Mouse (Mus musculus) ES-E14 (cell line): ENCODE measurements around the gene Tbxas1. TPM values are rescaled to one million over a fixed set of nuclear protein-coding genes. Genes with fewer than 3 reads are reported as not detected.
A peak's percentile ranks its signal among the peaks of the same experiment; 100 is the strongest.

ENCODE experiments used
- DNase-seq: peaks from one replicate; pipeline ENCODE4 v3.0.0-alpha.2; 2013; ENCODE audit warnings: low read depth, low spot score
- H3K27ac ChIP-seq: 2 replicates; pipeline ENCODE4 v1.5.1; 2012; ENCODE audit warnings: low read depth, mild to moderate bottlenecking, low read length, moderate library complexity, mixed read lengths; ENCODE audit not compliant: poor library complexity, insufficient read depth, severe bottlenecking
- H3K36me3 ChIP-seq: 2 replicates; pipeline ENCODE4 v1.6.1; 2012; ENCODE audit warnings: mild to moderate bottlenecking, low read length, moderate library complexity, mixed read lengths; ENCODE audit not compliant: control insufficient read depth, poor library complexity, insufficient read depth, severe bottlenecking
- H3K4me1 ChIP-seq, 2 experiments: fragments of 150-350 bp in 1 of 2; sonication (generic) in 1 of 2; 2 replicates each; pipeline ENCODE4 v1.6.1; 2012; ENCODE audit warnings: low read length in 2 of 2, mild to moderate bottlenecking in 1 of 2, mixed read lengths in 1 of 2; ENCODE audit not compliant: control insufficient read depth in 2 of 2, insufficient read depth in 2 of 2, poor library complexity in 1 of 2
- H3K4me3 ChIP-seq, 2 experiments: fragments of 150-350 bp in 1 of 2; sonication (generic) in 1 of 2; 2 replicates each; pipeline ENCODE4 v1.5.1; 2012; ENCODE audit warnings: low read length in 2 of 2, low read depth in 1 of 2, mild to moderate bottlenecking in 1 of 2, mixed read lengths in 1 of 2; ENCODE audit not compliant: insufficient read depth in 1 of 2, poor library complexity in 1 of 2, severe bottlenecking in 1 of 2
- H3K9ac ChIP-seq: 2 replicates; pipeline ENCODE4 v1.6.1; 2012; ENCODE audit warnings: low read depth, mild to moderate bottlenecking, low read length, mixed read lengths; ENCODE audit not compliant: poor library complexity, insufficient read depth, severe bottlenecking
- H3K9me3 ChIP-seq: fragments of 150-350 bp; sonication (generic); 2 replicates; pipeline ENCODE4 v1.6.1; 2012; ENCODE audit warnings: low read depth, mild to moderate bottlenecking, low read length; ENCODE audit not compliant: control insufficient read depth, insufficient read depth
- CHD2 ChIP-seq: IDR thresholded peaks from 2 replicates; pipeline ENCODE4 v1.6.1; 2014; ENCODE audit warnings: mild to moderate bottlenecking, low read depth, low read length, inconsistent platforms
- HCFC1 ChIP-seq: IDR thresholded peaks from 2 replicates; pipeline ENCODE4 v1.6.1; 2012; ENCODE audit warnings: low read length, inconsistent platforms, borderline replicate concordance; ENCODE audit not compliant: insufficient read depth
- MAFK ChIP-seq: IDR thresholded peaks from 2 replicates; pipeline ENCODE4 v1.6.1; 2014; ENCODE audit warnings: mild to moderate bottlenecking, low read depth, low read length, inconsistent platforms; ENCODE audit not compliant: insufficient read depth
- ZC3H11A ChIP-seq: IDR thresholded peaks from 2 replicates; pipeline ENCODE4 v1.6.1; 2012; ENCODE audit warnings: low read depth, mild to moderate bottlenecking, inconsistent platforms, low read length, borderline replicate concordance
- ZNF384 ChIP-seq: IDR thresholded peaks from 2 replicates; pipeline ENCODE4 v1.6.1; 2012; ENCODE audit warnings: low read depth, low read length, inconsistent platforms
- in situ Hi-C, 2 experiments: fragments of 600-800 bp; cut with MboI; formaldehyde crosslinking; loops; one replicate each; pipeline ENCODE4 v1.15.1; 2025; ENCODE audit warnings: low sequenced_read_pairs in 2 of 2, inconsistent platforms in 1 of 2; ENCODE audit not compliant: unreplicated experiment in 2 of 2
- total RNA-seq: library from RNA; depleted of rRNA; stranded (reverse); fragments of 300-350 nt; gene quantifications from 2 replicates; pipeline ENCODE4 v1.2.3, GENCODE M21; 2012

Tbxas1 gene
- total RNA-seq, 1 experiment: not detected

- H3K9me3 ChIP-seq: no peaks in the 10 kb centered on the region
- no peaks in the 10 kb centered on the region for H3K4me1 ChIP-seq
- H3K4me3 ChIP-seq: 0 out of 4 replicates have a peak overlapping the region, but pooled peaks of 1 of the 2 experiments have one; percentile 0
- in situ Hi-C loops: no loop called here
- DNase-seq: peak; percentile 62
- TF ChIP-seq ZC3H11A (peak; percentile 64; the same call in 1 of the 2 replicates), ZNF384 (no peak)
- H3K36me3 ChIP-seq: no peaks in the 10 kb centered on the region
- no peak overlapping the region for H3K27ac ChIP-seq
- H3K9ac ChIP-seq: no peak overlapping the region
These were observed 191.9 kb downstream of the Tbxas1 start for GRCm38 (mm10) chr6:39066935-39067578.

- no peak for DNase-seq
- TF ChIP-seq ZC3H11A: no peak
- TF ChIP-seq HCFC1: no peak
- TF ChIP-seq ZNF384: no peak
- no peak for TF ChIP-seq CHD2
- no peak for TF ChIP-seq MAFK
- peaks cover 0 to 6% of the 10 kb centered on the region in 2 experiments; a peak in 1 of 4 replicates for H3K4me1 ChIP-seq
These were observed 197.5 kb downstream of the Tbxas1 start for GRCm38 (mm10) chr6:39072664-39073063.

GRCm38 (mm10) chr6:39074186-39074585 is 199.0 kb downstream of the Tbxas1 start:
- Histone ChIP-seq H3K4me1 (peaks cover 0 to 6% of the 10 kb centered on the region in 2 experiments; a peak in 1 of 4 replicates), H3K36me3 (no peaks in the 10 kb centered on the region), H3K27ac (no peak overlapping the region), H3K4me3 (no peak overlapping the region), H3K9me3 (no peaks in the 10 kb centered on the region), H3K9ac (no peak overlapping the region)
- in situ Hi-C loops: no loop called here
- no peak for TF ChIP-seq ZC3H11A
- no peak for TF ChIP-seq MAFK
- TF ChIP-seq HCFC1: no peak
- no peak for TF ChIP-seq ZNF384
- no peak for TF ChIP-seq CHD2
- peak; percentile 22 for DNase-seq

More at GRCm38 (mm10) chr6:39072664-39073063, 197.5 kb downstream of the Tbxas1 start:
- in situ Hi-C loops: no loop called here
- no peak overlapping the region for H3K9ac ChIP-seq
- no peak overlapping the region for H3K4me3 ChIP-seq
- H3K36me3 ChIP-seq: no peaks in the 10 kb centered on the region
- H3K9me3 ChIP-seq: no peaks in the 10 kb centered on the region
- H3K27ac ChIP-seq: no peak overlapping the region

GRCm38 (mm10) chr6:39076498-39076897 is 201.3 kb downstream of the Tbxas1 start:
- no peak overlapping the region for H3K9ac ChIP-seq
- peaks cover 0 to 6% of the 10 kb centered on the region in 2 experiments; a peak in 1 of 4 replicates for H3K4me1 ChIP-seq
- in situ Hi-C loops: no loop called here
- no peak overlapping the region for H3K4me3 ChIP-seq
- no peak overlapping the region for H3K27ac ChIP-seq
- DNase-seq: no peak
- TF ChIP-seq ZC3H11A: no peak
- TF ChIP-seq HCFC1: no peak
- no peak for TF ChIP-seq ZNF384
- no peak for TF ChIP-seq MAFK
- TF ChIP-seq CHD2: no peak
- no peaks in the 10 kb centered on the region for H3K36me3 ChIP-seq
- no peaks in the 10 kb centered on the region for H3K9me3 ChIP-seq
